Mouse (Mus musculus) telencephalon, adult 2 months (tissue): ENCODE results near the gene Zdhhc9.
"Not testable (repeated sequence)": the region's sequence is repeated elsewhere in the genome, so short reads cannot be mapped to it uniquely, and the experiment has no call there.

Source experiments
- DNase-seq: peaks from one replicate; pipeline ENCODE4 v3.0.0-alpha.2; 2011; ENCODE audit warnings: low read depth, low spot score

Zdhhc9 gene

DNA sequence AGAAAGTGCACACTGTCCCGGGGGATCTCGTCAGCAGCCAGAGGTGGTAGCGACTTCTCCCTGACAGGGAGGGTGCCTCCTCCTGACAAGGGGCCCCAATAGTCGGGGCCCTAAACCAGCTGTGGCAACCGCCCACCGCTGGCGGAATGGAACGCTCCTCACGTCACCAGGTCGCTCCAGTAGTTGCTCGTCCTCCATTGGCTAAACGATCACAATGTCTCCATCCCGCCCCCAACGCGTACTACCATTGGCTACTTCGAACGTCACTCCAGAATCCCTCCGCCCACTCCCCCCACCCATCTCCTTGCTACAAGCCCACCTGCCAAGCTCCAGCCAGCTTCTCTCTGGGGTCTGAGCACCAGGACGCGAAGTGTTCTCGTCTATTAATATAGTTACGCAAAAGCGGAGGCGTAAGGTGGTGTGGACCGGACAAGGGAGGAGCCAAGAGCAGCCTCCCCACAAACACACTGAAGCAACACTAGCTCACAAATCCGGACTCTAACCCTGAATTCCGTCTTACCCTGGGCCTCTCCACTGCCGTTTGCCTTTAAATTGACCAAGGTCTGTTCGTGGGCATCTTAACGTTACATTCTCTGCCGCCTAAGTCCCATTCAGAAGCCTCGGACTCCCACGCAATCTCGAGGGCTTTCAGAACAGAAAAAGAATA, at the start of gene Zdhhc9:
Gene Zdhhc9 (minus strand): TSS at position 360 of the 667 bp plus-strand sequence.
- DNase-seq: peak; percentile 89

GRCm38 (mm10) chrX:48257011-48257410, 48.3 kb upstream of the Zdhhc9 start:
- DNase-seq: no peak

DNA sequence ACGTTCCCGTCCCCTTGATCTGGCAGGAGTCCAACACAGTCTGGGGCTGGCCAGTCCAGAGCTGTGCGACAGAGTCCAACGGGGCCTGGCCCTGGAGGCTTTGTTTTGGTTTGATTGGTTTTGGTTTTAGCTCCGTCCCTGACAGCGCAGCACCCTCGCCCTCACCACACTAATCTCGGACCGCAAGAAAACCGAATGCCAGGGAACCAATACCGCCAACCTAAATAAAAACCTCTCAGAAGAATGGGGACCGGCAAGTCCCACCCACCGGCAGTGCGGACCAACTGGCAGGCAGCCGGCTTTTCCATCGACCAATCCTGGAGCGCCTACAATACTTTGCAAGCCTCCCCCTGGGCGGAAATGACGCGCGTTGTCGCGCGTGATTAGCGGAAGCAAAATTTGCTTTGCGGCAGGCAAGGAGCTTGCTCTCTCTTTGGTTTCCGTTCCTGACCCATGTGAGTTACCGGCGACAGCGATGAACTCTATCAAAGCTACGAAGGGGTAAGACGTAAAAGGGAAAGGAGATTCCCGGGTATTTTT, 47.9 kb upstream of the Zdhhc9 start, which contains the start of gene Utp14a:
Gene Utp14a (plus strand): TSS at position 395 of the 540 bp plus-strand sequence.
- peak; percentile 93 for DNase-seq

GRCm38 (mm10) chrX:48255830-48256428, 47.3 kb upstream of the Zdhhc9 start:
- DNase-seq: no peak

GRCm38 (mm10) chrX:48234417-48234816, 25.7 kb upstream of the Zdhhc9 start:
- DNase-seq: no peak

GRCm38 (mm10) chrX:48226225-48226624, 17.5 kb upstream of the Zdhhc9 start:
- no peak for DNase-seq

- DNase-seq: no peak
Measured at GRCm38 (mm10) chrX:48222706-48223105, 14.0 kb upstream of the Zdhhc9 start.

- no peak for DNase-seq
Measured at GRCm38 (mm10) chrX:48219468-48219867, 10.8 kb upstream of the Zdhhc9 start.

DNA sequence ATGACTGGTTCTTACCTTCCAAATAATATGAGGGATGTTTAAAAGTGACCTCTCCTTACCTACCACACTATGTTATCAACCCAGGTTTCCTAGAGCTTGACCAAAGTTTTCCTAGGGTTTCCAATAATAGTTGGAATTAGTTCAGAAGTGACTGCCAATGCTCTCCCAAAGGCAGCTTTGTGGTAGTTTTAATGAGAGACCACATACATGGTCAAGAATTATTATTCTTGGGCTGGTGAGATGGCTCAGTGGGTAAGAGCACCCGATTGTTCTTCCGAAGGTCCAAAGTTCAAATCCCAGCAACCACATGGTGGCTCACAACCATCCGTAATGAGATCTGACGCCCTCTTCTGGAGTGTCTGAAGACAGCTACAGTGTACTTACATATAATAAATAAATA, 1.1 kb upstream of the Zdhhc9 start:
- DNase-seq: not testable (repeated sequence)

DNA sequence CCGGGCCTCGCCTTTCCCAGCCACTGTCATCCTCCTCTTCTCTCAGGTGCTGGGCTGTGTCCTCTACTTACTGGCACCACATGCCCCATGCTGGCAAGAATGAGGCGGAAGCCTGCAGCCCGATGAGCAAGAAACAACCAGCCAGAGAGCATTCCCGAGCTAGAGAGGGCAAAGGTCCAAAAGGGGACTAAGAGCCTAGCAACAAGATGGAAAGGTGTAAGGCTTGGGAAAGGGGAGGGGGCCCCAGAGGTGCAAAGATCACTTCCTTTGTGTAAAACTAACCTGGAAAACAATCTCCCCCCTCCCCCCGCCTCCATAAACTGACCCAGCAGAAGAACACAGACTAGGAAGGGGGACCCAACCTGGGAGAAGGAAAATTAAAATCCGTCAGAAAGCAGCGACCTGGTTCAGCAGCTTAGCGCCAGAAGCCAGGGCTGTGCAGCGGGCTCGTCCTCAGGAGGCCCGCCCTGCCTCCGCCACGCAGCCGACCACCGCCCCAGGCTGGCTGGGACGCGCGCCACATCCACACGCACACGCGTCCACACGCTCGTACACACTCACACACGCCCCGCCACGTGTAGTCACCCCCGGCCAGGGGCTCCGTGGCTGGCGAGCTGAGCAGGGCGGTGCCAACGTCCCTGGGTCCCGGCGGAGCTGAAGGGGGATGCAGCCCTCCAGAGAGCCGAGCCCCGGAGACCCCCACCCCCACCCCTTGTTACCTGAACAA, 754 bp downstream of the Zdhhc9 start:
- DNase-seq: no peak

DNA sequence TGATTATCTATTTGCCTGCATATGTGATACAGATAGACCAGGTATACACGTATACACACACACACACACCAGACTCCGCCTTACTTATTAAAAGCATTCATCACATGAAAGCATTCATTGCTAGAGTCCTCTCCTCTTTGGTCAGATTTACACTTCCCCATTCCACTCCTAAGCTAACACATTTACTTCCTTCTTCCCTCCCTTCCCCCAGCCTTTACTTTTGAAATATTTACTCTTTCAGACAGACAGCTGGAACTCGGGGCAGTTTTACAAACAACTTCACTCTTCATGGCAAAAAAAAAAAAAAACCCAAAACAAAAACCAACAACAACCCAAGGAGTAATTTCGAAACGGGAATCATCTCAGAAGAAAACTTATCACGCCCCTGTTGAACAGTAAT, 4.2 kb downstream of the Zdhhc9 start:
- no peak for DNase-seq

- DNase-seq: no peak
Measured at GRCm38 (mm10) chrX:48203763-48204162, 4.9 kb downstream of the Zdhhc9 start.

DNA sequence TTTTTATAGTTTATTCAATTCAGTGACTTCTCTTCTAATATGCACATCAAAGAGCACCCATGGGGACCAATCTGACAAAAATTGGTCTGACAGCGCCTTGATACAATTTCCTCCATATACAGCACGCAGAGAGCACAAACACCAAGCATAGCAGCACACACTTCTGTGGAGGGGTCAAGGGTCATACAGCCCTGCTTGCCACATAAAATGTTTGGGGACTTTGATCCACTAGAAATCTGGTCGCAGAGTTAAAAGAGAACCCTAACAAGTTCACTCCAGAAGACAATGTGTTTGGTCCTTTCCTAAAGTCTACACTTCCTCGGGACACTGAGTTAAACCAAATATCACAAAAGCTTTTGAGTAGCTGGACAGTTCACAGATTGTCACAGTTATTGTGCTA, 5.7 kb downstream of the Zdhhc9 start:
- DNase-seq: no peak

GRCm38 (mm10) chrX:48202436-48202835, 6.2 kb downstream of the Zdhhc9 start:
- DNase-seq: no peak

DNA sequence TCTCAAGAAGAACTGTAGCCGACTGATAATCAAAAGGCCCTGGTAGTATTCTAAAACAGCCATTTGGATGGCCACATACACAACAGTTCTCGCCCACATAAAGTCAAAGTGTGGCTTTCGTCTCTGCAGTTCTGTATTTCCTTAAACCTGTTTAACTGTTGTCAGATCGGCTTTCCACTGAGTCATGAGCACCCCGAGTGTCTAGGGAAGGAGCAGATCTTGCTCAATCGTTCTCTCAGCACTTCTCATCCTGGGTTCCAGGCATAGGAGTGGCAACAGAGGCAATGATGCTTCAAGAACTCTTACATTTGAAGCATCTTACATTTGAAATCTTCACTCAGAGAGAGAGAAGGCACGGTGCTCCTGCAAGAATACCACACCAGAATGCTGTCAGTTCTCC, 6.7 kb downstream of the Zdhhc9 start:
- DNase-seq: no peak

GRCm38 (mm10) chrX:48200699-48201098, 8.0 kb downstream of the Zdhhc9 start:
- DNase-seq: no peak

DNA sequence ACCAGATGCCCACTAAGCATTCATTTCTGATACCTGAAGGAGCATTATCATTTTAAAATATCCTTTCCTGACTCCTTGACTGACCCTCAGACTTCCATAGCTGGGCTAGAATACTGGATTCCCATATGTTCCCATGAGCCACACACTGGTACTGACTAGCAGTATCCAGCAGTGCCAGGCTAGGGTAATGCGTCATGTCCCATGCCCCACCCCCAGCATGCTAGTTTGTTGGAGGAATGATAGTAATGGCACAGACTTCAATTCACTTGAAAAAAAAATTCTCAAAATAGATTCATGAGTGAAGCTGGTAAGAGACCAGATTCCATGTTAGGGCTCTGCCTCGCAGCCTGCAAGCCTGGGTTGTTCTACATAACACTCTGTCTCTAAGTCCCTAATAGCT, 9.7 kb downstream of the Zdhhc9 start:
- DNase-seq: no peak

- no peak for DNase-seq
Measured at GRCm38 (mm10) chrX:48197856-48198255, 10.8 kb downstream of the Zdhhc9 start.

DNA sequence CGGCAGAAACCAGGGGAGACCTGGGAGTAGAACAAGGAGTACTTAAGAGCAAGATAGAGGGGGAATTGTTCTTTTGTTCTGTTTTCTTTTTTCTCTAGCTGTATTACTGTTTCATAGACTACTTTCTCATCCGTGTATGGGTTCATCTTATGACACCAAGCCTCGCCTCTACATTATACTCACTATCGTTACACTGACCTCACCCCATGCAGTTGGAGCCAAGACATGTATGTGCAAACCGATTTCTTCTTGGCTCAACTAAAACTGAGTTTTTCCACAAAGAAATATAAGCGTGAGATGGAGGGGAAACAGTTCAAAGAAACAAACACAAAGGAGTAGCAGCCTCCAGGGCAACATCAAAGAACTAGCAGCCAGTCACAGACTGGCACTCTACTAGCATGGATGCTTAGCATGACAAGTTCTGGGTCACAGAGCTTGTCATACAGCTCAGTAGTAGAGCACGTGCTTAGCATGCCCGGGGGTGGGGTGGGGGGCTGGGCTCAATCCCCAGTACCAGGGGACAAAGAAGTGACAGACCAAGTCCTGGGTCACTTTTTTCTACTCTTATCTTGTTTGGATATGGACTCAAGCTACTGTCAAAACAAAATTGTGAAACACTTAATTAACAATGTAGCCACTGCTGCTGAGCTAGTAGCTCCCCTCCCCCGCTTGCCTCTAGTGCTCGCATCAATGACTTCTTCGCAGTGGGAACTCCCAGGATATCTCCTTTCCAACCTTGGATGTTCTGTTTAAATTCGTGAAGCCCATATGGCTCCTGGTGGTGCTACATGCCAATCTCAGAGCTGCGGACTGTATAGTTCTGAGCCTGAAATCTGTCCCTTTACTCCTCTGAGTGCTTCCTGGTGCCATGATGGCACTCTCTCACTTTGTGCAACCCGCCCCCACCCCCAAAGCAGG, 15.2 kb downstream of the Zdhhc9 start:
- DNase-seq: no peak

DNA sequence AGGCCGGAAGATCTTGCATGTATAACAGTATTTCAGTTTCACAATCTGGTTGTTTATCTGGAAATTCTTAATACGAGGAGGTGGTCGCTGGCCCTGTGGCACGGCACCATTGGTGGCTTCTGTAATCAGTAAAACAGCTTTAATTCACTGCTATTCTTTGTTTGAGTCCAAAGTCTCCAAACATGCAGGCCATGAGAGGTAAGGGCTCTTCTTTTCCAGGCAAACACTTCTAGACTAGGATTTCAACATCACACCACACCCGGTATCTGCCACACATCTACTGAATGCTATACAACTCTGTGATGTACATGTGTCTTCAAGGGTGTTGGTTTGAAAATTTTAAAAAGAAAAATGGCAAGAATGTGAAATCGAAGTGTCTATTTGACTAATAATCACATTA, 17.4 kb downstream of the Zdhhc9 start:
- DNase-seq: no peak

- DNase-seq: no peak
Measured at GRCm38 (mm10) chrX:48184703-48185102, 24.0 kb downstream of the Zdhhc9 start.
